Mouse (Mus musculus): ENCODE results near the gene Nol10.

Gene Nol10

DNA sequence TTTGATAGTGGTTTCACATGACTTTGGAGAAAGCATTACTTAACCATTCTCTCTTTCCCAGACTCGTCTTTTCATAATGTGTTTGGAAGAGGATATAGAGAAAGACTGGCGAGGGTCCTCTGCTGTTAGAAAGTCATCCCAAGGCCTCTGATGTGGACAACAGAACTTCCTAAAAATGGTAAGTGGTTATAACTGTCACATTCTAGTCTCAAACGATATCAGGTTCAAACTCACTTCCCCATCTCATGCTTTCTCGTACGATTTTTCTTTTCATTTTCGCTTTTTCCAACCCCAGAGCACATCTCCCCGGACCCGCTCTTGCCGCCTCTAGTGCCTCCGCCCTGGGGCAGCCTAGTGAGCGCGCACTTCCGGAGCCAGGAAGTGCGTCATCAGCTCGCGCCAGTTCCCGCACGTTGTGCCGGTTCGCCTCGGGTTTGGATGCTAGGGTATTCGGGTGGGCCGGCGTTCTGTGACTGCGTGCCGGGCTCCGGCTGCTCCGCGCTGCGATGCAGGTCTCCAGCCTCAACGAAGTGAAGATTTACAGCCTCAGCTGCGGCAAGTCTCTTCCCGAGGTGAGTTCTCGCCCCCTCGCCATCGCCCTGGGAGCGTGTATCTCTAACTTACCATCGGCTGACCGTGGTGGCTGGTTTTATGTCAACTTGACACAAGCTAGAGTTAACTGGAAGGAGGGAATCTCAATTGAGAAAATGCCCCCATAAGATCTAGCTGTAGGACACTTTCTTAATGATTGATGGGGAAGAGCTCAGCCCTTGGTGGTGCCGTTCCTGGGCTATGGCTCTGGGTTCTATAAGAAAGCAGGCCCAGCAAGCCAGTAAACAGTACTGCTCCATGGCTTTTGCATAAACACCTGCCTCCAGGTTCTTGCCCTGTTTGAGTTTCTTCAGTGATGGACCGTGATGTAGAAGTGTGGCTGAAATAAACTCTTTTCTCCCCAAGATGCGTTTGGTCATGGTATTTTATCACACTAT is at the start of gene Nol10:
Gene Nol10, plus strand, starts transcription at position 411 of the 989 bp plus-strand sequence.
- DNase-seq: peak; percentile 92 to 95

DNA sequence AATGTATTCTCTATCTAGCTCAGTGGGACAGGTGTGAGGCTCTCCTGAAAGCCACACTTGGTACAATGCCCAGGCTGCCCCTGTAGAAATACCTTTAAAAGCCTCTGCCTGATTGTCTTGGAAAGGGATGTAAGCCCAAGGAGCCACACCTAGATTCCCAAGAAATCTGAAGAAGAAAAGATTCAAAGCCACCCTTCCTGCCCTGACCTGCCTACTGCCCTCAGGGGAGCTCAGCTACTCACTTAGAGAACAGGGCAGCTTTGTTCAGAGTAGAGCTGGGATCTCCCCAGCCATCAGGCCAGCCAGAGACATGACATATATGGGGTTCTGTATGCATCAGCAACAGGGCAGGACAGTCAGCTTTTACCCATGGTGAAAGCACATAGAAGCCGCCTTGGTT is 48.4 kb upstream of the Nol10 start:
- DNase-seq: no peak

DNA sequence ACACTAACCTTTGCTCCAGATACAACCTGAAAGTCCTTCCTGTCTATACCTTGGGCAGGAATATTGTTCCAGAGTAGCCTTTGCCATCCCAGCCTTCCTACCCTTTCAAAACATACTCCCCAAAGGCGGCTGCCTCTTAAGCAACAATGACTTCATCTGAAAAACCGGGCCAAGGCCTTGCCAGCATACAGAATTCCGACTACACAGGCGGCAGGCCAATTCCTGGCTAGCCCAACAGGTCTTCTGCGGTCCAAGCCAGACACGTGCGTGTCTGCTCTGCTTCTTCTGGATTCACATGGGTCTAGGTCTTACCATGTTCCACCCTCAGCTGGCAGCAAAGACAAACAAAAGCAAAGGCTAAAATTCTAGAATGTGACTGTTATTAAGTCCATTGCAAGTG is 42.8 kb upstream of the Nol10 start:
- peak in 1 of 2 experiments; percentile 9 for DNase-seq

DNA sequence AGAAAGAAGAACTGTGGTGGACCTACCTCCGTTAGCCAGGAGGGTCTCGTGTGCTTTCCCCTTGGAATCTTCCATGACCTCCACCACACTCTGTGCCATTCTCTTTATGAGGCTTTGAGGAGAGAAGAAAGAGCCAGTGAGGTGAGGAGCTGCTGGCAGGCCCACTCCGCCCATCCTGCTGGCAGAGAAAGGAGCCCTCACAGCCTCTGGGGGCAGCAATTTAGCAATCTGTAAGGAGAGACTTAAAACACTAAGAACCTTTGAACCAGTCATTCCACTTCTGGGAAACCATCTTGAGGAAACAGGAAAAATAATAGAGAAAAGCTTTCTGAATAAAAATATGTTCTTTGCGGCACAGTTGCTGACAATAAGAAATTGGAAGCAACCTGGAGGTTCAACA is 40.0 kb upstream of the Nol10 start:
- no peak for DNase-seq

DNA sequence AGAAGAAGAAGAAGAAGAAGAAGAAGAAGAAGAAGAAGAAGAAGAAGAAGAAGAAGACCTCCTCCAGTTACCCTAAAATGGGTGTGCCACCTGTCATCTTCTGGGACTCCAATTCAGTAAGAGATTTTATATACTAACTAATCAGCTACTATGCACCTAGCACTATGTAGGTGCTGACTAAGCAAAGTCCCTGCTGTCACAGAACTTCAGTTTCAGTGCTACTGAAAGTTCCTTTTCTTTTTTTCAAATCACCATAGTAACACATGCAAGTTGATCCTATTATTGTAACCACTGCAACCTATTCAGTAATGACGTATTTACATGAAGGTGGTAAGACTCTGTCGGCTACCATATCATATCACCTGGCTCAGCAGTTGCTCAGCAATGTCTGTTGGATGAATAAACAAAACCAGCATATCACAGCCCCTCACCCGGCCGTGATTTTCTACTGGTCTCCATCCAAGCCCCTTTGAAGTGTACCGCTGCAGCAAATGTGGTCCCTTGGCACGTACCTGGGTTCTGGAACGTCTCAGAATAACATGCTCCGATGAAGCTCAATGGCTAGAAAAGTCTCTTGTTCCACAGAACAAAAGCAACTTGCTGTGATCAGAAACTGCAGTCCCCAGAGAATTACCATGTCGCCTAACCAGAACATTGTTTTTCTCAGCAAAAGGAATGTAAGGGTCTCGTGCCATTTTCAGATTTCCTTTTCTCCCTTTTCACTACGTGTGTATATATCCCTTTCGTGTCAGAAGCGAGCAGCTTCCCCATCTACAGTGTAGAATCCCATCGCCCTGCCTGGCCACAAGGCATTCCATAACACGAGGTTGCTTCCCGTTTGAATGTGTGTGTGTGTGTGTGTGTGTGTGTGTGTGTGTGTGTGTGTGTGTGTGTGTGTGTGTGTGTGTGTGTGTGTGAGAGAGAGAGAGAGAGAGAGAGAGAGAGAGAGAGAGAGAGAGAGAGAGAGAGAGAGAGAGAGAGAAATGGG is 37.1 kb upstream of the Nol10 start:
- DNase-seq: no peak

DNA sequence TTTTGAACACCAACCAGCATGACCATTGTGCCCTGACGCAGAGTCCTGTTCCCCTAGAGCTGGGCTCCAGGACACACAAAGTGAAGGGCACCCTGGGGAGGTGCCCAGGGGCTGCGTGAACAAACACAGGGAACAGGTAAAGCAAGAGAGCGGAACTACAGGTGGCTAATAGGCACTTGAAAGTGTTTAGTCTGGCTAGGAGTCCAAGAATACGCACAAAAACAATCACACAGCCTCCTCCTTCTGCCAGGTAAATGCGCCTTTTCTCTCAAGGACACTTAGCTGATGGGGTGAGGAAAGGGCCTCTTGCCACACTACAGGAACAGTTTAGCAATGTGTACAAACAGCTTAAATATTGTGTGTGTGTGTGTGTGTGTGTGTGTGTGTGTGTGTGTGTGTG is 32.2 kb upstream of the Nol10 start:
- DNase-seq: no peak

DNA sequence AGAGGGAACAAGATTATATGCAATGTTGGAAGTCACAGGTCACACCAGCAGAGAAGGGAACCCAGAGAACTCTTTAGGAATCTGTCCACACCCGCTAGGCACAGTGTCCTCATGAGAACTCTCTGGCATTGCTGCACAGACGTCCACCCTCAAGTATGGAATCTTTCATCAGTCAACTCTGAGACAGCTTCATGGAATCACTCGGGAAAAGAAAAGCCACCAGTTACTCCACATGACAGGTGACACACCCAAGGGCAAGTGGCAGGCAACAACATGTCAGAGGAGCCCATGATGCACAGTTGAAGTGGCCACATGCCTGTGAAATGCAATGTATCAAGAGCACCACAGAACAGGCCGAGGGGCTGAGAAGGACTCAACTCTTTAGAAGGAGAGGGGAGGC is 30.3 kb upstream of the Nol10 start:
- no peak for DNase-seq

DNA sequence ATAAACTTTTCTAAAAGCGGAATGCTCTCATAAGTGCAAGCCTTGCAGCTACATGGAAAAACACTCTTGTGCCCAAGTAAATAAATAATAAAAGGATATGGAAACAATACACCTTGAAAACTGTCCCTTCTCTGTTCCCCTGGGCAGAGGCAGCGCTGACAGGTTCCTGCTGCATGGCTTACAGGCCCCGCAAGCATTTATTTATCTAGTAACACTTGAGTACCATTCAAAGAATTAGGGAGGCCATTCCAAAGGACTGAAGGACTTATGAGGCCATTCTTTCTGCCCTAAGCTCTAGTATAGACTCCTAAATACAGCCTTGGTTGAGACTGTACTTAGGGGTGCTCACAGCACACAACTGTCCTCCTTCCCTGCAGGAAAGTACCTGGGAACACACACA is 29.8 kb upstream of the Nol10 start:
- DNase-seq: no peak

DNA sequence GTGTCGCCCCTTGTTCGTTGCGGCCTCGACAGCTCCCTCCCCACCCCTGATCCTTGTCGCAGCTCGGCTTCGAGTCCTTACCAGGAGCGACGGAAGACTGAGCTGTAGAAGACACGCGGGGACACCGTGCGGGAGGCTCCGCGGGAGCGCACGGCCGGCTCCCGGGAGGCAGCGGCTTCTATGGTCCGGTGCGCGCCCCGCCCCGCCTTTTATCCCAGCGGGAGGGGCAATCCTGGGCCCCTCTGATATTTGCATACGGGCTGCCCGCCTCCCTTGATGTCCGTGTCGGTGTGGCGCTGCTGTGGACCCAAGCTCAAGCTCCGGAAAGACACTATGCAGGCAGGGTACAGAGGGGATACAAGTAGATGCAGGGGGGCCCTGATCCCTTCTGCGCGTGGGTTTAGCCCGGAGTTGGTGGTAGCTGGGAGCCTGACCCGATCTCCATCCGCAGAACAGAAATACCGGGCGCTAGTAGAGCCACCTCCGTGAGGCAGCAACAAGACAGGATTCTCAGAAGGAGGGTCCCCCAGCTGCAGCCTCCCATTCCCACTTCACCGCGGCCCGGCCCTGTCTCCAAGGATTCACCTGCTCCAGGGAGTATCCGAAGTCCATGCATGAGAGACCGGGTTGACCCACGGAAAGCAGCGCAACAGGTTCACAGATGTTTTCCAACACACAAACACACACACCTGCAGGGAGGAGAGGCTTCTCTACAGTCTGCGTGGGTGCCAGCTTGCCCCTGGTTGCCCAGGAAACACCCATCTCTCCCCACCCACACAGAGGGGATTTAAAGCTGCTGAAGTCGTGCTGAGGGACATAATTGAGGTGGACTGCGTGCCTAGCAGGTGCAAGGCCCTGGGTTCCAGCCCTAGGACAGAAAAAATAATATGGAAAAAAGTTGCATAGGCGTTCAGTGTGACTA is 23.4 kb upstream of the Nol10 start:
- peak; percentile 8 to 10 for DNase-seq

DNA sequence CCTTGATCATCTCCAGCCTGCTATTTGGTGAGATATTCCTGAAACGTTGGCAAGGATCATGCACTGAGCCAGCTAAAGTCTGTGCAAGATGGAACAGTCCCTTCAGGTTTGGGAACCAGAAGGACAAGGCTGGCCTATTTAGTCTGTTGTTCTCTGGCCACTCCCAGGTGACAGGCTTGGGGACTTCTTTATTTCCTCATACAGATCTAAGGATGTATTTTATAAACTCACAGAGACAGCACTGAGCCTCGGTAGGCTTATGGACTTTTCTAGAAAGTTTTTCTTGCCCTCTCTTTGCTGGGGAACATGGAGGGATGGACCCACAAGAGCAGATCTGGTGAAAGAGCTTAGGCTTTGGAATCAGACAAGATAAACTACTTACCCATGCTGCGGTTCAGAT is 19.0 kb upstream of the Nol10 start, which contains the start of gene Atp6v1c2:
Gene Atp6v1c2, minus strand, starts transcription at position 101 of the 400 bp plus-strand sequence.
- DNase-seq: no peak

DNA sequence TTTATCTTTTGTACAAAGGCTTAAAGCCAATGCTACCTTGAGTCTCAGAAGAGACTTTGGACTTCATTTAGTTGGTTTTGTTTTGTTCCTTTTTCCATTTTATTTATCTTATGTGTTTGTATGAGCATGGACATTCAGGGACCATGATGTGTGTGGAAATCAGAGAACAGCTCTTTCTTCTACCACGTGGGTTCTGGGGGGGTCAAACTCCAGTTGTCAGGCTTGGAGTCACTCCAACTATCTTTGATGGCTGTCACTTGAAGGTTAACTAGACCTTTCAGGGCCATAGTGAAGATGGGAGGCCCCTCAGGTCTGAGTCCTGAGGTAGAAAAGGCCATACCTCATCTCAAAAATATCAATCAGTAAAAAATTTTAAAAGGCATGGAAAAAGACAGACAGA is 14.8 kb upstream of the Nol10 start:
- DNase-seq: no peak

DNA sequence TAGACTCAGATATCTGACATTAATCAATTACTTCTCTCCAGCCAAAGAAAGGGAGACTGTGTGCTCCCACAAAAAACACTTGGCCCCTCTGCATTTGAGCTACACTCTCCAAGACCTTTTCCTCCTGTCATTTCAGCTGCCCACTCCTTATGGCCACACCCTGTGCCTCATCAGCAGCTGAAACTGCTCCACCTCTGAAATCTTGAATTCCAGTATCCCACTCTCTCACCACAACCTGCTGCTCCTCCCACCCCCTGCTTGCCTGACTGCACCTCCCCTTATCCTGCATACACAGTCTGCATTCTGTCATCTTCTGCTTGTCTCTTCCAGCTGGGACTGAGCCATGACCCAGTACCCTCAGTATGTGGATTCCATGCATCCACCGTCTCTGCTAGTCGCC is 9.9 kb upstream of the Nol10 start:
- no peak for DNase-seq

DNA sequence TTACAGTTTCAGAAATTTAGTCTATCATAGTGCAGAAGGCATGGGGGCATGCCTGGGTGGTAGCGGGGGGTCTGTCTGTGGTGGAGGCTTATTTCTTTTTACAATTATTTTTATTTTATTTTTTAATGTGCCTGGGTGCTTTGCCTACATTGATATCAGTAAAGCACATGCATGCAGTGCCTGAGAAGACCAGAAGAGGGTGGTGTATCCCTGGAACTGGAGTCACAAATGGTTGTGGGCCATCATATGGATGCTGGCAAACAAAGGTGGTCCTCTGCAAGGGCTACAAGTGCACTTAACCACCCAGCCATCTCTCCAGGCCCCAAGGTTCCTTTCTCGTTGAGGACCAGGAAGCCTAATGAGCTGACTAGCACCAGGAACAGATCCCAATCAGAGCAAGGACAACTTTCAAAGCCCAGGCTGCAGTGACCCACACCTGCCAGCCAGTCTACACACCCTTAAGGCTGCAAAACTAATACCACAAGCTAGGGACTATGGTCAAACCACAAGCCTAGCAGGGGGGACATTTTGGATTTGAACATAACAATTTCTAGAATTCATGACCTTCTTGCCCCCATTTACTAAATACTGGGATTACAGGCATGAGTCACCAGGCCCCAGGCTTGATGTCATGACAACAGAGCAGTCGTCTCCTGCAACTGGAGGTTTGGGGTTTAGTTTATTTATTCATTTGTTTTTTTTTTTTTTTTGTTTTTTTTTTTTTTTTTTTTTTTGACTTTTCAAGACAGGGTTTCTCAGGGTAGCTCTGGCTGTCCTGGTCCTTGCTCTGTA is 8.9 kb upstream of the Nol10 start:
- no peak for DNase-seq

DNA sequence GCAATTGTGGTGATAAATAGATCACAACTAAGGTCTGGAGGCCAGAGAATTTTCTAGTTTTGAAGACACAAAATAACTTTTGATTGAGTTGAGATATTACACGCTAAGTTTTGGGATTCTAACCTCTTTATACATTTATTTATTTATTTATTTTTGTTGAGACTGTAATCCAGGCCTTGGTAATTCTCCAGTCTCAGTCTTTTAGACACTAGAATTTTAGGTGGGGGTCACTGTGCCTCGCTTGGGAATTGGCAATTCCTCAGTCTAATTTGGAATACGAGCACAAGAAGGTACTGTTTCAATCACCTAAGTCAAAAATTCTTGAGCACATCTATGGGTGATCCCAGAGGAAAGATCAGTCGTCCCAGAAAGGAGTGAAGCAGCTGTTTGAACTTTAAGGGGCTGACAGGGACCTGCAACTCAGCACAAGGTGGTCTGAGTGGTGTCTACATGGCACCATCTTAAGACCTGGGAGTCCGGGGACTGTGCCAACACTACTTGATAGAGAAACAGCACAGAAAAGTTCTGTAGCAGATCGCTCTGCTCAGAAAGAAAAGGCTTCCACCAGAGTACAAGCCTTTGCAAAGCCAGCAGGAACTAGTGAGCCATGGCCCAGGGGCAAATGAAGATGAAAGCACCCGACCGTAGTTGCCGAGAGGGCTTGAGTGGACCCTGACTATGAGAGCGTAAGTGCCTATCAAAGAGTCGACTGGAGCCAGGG is 771 bp upstream of the Nol10 start:
- DNase-seq: peak; percentile 34 to 39

DNA sequence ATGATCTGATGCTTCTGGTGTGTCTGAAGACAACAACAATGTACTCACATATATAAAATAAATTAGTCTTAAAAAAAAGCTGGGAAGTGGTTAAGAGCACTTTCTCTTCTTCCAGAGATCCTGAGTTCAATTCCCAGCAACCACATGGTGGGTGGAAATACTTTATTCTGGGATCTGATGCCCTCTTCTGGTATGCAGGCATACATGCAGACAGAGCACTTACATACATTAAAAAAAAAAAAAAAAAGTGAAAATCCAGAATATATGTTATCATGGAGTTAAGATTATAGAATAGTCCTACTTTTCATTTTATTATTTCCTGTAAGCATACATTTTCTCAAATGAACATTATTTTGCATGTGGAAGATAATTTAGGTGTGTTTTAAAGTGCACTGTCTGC is 1.8 kb downstream of the Nol10 start:
- no peak for DNase-seq

DNA sequence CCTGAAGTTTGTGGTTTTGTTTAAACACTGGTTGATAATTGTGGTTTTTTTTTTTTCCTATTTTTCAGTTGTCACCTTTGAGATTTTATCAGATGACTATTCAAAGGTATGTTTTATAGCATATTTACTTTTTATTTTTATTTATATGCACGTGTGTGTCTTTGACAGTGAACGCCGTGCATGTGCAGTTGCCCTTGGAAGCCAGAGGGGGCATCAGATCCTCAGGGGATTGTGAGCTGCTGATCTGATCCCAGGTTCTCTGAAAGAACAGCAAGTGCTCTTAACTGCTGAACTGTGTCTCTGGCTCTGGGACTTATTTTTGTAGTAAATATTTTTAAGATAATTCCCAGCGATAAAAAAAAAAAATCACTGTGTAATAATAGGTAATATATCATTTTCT is 8.6 kb downstream of the Nol10 start:
- no peak for DNase-seq

DNA sequence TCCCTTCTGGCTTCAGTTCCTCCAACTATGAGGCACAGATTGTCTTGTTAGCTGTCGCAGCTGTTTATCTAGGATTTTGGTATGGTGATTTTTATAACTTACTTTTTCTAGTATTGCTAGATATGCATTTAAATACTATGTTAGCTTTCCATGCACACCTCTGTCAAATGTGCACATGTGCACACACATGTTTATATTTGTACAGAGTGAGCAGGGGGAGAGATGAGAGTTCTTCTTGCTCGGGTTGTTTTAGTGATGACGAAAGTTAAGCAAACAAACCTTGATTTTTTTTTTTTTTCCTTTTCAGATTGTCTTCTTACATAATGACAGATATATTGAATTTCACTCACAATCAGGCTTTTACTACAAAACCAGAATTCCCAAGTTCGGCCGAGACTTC is 9.5 kb downstream of the Nol10 start:
- DNase-seq: no peak

DNA sequence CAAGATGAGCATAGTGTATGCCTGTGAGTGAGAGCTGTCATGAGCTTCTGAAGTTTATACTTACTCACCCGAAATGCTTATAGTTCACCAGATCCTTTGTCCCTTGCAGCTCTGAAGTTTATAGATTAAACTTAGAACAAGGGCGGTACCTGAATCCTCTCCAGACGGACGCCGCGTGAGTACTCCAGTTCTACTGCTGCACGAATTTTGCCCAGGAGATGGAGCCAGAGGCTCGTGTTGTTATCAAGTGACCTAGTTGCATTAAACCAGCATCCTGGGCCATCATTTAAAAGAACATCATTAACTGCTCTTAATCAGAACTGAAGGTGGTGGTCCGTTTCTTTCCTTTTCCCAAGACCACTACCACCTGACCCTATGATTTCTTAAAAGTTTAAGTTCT is 10.7 kb downstream of the Nol10 start:
- DNase-seq: peak in 1 of 2 experiments; percentile 31

DNA sequence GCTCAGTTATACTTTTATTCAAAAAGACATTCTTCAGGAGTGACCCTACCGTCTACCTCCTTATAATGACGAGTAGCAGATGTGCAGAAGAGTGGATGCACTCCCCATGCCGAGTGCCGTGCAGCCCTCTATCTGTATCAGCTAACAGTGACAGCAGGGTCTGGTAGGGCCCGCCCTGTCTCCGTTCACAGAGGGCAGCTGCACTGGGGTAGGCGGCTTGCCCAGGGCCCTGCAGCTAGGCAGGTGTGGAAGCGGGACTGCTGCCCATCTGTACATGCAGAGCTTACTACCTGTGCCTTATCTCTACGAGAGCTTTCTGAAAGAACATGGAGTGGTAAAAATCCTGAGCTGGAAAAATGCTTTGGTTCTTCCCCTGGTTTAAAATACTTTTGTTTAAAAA is 11.8 kb downstream of the Nol10 start:
- no peak for DNase-seq

DNA sequence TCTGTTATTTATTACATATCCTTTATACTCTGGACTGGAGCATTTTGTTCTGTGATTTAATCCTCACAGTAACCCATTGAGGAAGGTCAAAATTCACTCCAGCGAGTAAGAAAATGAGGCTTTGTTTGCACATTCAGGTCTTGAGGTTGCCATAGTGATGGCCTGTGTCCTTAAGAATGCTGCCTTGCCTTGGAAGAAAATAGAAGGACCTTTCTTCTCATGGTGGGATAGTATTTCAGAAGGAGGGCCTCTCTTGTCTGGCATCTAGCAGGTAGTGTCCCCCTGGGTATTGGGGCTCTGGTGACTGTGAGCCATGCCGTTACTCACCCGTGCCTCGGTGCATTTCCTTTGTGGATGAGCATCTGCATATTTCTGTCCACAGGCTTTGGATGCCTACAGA is 12.4 kb downstream of the Nol10 start:
- no peak for DNase-seq

DNA sequence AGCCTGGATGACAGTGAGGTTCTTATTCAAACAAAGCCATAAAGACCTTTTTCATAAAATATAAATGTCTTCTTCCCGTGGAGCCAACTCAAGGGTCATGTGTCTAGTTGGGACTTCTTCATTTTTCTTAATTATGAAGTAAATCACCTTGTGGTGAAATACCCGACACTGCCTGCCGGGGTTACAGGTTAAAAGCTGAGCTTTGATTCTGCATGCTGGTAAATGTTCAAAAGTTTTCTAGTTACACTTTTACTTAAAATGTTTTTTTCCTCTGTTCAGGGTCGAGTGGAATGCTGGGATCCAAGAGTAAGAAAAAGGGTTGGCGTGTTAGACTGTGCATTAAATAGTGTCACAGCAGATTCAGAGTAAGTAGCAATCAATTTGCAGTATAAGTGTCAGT is 14.1 kb downstream of the Nol10 start:
- no peak for DNase-seq
